Mouse (Mus musculus) left cerebral cortex, adult 11 months (tissue): Measurements from ENCODE around the gene Sdr42e1.

ENCODE experiments used
- DNase-seq: peaks from one replicate; pipeline ENCODE4 v3.0.0; 2022; ENCODE audit warnings: low spot score

Sdr42e1 gene

GRCm38 (mm10) chr8:117673430-117673830 is at the start of gene Sdr42e1:
Gene Sdr42e1, minus strand, starts transcription at chr8:117673689.
- no peak for DNase-seq

- DNase-seq: no peak
Measured at GRCm38 (mm10) chr8:117718152-117718860, 44.8 kb upstream of the Sdr42e1 start.

- DNase-seq: no peak
Measured at GRCm38 (mm10) chr8:117715896-117716295, 42.4 kb upstream of the Sdr42e1 start.

- no peak for DNase-seq
Measured at GRCm38 (mm10) chr8:117714604-117715003, 41.1 kb upstream of the Sdr42e1 start.

GRCm38 (mm10) chr8:117712226-117712625 is 38.7 kb upstream of the Sdr42e1 start:
- no peak for DNase-seq

GRCm38 (mm10) chr8:117706141-117706540 is 32.7 kb upstream of the Sdr42e1 start:
- no peak for DNase-seq

- DNase-seq: no peak
Measured at GRCm38 (mm10) chr8:117702701-117703100, 29.2 kb upstream of the Sdr42e1 start.

- DNase-seq: no peak
Measured at GRCm38 (mm10) chr8:117701859-117702258, 28.4 kb upstream of the Sdr42e1 start, which contains the start of gene Hsd17b2. Gene Hsd17b2, plus strand, starts transcription at chr8:117701904.

GRCm38 (mm10) chr8:117701246-117701645 is 27.8 kb upstream of the Sdr42e1 start:
- DNase-seq: no peak

GRCm38 (mm10) chr8:117700699-117701098 is 27.2 kb upstream of the Sdr42e1 start:
- no peak for DNase-seq

- no peak for DNase-seq
Measured at GRCm38 (mm10) chr8:117697248-117697647, 23.8 kb upstream of the Sdr42e1 start.

- no peak for DNase-seq
Measured at GRCm38 (mm10) chr8:117695636-117696035, 22.1 kb upstream of the Sdr42e1 start.

GRCm38 (mm10) chr8:117692131-117692530 is 18.6 kb upstream of the Sdr42e1 start:
- no peak for DNase-seq

- DNase-seq: no peak
Measured at GRCm38 (mm10) chr8:117687890-117688289, 14.4 kb upstream of the Sdr42e1 start.

- no peak for DNase-seq
Measured at GRCm38 (mm10) chr8:117684504-117684903, 11.0 kb upstream of the Sdr42e1 start.

GRCm38 (mm10) chr8:117683925-117684472 is 10.5 kb upstream of the Sdr42e1 start:
- no peak for DNase-seq

- DNase-seq: no peak
Measured at GRCm38 (mm10) chr8:117678650-117679049, 5.2 kb upstream of the Sdr42e1 start.

GRCm38 (mm10) chr8:117677011-117677410 is 3.5 kb upstream of the Sdr42e1 start:
- no peak for DNase-seq

- DNase-seq: no peak
Measured at GRCm38 (mm10) chr8:117676460-117676859, 3.0 kb upstream of the Sdr42e1 start.

GRCm38 (mm10) chr8:117675171-117675570 is 1.7 kb upstream of the Sdr42e1 start:
- no peak for DNase-seq

GRCm38 (mm10) chr8:117672558-117672957 is 931 bp downstream of the Sdr42e1 start:
- DNase-seq: no peak

GRCm38 (mm10) chr8:117670461-117670860 is 3.0 kb downstream of the Sdr42e1 start:
- DNase-seq: no peak

- DNase-seq: no peak
Measured at GRCm38 (mm10) chr8:117667349-117668124, 6.0 kb downstream of the Sdr42e1 start.
